Mouse (Mus musculus) right cerebral cortex, adult 2 months (tissue): ENCODE results near the gene Timm22.
A peak's percentile ranks its signal among the peaks of the same experiment; 100 is the strongest.

ENCODE experiments used
- DNase-seq, 2 experiments: peaks; one replicate each; pipeline ENCODE4 v3.0.0; 2021 to 2022; ENCODE audit warnings: low spot score in 2 of 2

Timm22 gene

DNA sequence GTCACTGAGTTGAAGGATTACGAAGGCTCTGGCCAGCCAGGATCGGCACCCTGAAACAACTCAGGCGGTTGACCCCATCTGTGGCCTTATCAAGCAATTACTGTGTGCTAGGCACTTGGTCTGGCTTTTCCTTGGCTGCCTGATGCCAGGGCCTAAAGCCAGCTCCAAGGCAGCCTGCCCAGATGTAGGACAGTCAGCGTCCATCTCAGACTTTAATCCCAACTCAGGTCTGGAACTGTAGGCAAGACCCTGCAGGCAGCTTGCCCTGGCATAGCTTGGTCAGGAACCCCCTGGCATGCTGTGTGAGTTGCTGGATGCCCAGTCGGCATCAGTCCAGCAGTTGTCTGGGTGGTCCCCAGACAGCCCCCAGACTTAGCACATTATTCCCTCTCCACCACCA is 29.3 kb downstream of the Timm22 start:
- no peak for DNase-seq

DNA sequence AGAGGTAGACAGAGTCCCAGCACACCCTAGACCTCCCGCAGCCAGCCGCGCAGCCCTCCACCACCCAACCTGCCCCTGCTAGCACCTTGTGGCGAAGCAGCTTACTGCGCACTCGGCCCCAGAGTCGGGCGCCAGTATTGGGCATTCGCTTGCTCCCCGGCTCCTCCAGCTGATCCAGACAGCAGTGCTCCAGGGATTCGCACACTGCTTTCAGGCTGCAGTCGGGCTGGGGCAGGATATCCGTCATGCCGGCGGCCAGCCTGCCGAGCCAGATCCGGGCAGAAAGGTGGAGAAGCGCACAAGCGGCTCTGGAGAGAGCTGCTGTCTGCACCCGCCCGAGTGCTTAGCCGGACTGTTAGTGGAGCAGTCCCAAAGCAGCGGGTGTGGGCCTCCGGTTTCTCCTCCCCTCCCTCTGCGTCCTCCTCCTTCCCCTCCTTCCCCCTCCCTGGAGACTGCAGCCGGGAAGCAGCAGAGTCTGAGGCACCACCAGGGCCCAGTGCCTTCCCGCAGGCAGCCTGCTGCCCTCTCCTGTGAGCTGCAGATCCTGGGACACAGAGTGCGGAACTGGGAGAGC is 30.2 kb downstream of the Timm22 start:
- no peak for DNase-seq

DNA sequence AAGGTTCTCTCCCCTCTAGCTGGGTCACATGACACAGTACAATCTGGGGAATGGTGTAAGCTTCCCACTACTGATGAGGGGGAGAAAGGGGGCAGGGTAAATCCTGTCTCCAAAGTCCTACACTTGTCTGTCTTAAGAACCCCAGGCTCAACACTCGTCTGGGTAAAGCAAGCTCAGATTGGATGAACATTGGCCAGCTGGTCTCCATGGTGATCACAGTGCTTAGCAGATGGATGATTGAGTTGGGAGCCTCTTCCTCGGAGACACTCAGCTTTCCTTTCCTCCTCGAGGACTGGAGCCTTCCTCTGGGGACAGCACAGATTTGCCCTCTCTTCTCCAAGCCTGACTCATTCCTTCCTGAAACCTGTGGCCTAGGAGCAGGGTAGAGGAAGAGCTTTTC is 32.9 kb downstream of the Timm22 start:
- peak; percentile 55 to 69 for DNase-seq

DNA sequence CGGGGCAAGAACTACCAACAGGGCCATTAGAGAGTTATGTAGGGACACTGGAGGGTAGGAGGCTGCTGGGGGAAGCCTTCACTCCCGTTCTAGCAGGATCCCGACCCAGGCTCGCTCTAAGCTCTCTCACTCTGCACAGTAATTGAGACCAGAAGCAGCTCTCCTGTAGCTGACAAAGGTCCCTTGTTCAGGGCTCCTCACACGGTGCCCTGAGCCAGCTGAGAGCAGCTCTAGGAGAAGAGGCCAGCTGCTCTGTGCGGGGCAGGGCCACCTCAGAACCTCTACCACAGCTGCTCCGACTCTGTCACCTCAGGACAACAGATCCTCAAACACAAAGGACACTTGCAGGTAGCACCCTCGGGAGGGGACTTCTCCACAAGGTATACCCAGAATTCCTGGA is 38.7 kb downstream of the Timm22 start:
- no peak for DNase-seq

GRCm38 (mm10) chr11:76446251-76446650 is 39.5 kb downstream of the Timm22 start:
- no peak for DNase-seq

- DNase-seq = peak; percentile 74 to 86
Measured at GRCm38 (mm10) chr11:76449520-76450201, 42.9 kb downstream of the Timm22 start.

DNA sequence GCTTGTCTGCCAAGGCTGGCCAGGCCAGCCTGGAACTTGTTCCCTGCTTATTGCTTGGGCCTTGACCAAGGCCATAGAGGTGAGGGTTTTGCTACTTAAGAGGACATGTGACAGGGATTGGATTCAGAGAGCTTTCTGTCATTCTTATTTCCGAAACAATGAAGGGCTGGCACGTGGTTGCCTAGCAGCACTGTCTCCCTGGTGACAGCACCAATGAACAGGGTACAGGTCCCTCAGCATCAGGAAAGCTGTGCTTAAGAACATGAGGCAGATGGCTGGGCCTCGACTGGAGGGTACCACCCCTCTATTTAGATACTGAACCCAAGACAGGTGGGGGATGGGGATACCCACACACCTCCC is 43.4 kb downstream of the Timm22 start:
- peak in 1 of 2 experiments; percentile 55 for DNase-seq

- DNase-seq = peak; percentile 67 to 74
Measured at GRCm38 (mm10) chr11:76454492-76454891, 47.7 kb downstream of the Timm22 start.

GRCm38 (mm10) chr11:76456233-76456632 is 49.5 kb downstream of the Timm22 start:
- DNase-seq = peak; percentile 91 to 92

DNA sequence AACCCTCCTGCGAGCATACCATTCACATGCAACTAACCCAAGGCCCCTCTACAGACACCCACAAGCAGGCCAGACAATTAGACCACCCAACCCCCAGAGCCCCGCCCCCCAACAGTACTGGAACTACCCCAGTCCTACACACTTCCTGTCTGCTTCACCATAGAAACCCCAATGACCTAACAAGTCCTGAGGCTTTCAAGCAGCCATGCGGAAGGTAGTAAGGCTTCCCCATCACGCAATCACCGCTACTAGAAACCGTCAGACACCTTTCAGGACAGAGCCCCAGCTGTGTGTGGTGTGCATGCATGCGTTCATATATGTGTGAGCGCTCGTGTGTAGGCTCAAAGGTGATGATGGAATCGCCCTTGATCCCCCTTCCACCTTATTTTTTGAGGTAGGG is 50.1 kb downstream of the Timm22 start:
- no peak for DNase-seq

GRCm38 (mm10) chr11:76458730-76459129 is 52.0 kb downstream of the Timm22 start:
- no peak for DNase-seq

DNA sequence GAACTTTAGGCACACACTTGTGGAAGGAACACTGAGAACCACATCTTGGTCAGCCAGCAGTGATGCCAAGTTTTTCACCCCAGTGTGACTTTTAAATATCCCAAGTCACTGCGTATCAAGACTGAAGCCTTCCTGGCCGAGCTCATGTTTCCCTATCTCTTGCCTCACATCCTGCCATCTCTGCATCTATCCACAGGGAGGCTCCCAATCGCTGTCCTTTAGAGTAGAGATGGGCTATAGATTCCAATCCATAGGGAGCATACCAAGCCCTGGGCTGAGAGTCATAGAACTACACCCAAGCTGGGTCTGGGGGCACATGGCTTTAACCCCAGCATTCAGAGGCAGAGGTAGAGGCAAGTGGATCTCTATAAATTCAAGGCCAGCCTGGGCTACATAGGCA is 52.7 kb downstream of the Timm22 start:
- no peak for DNase-seq

- no peak for DNase-seq
Measured at GRCm38 (mm10) chr11:76461201-76461600, 54.4 kb downstream of the Timm22 start.

GRCm38 (mm10) chr11:76461696-76462095 is 54.9 kb downstream of the Timm22 start:
- no peak for DNase-seq

GRCm38 (mm10) chr11:76465879-76466278 is 59.1 kb downstream of the Timm22 start:
- no peak for DNase-seq
